Mouse (Mus musculus) MEL (cell line): ENCODE data around the gene Rundc3a. TPM values are rescaled to one million over a fixed set of nuclear protein-coding genes. Genes with fewer than 3 reads are reported as not detected.

ENCODE experiments used
- DNase-seq: peaks from one replicate; pipeline ENCODE4 v3.0.0; 2011; ENCODE audit warnings: low read depth, low spot score
- H3K27ac ChIP-seq: 2 replicates; pipeline ENCODE4 v1.5.1; 2012; ENCODE audit warnings: low read depth, mild to moderate bottlenecking, control low read depth, low read length, moderate library complexity; ENCODE audit not compliant: control insufficient read depth
- H3K27me3 ChIP-seq, 2 experiments: fragments of 150-350 bp in 1 of 2; sonication (generic) in 1 of 2; 2 replicates each; pipeline ENCODE4 v1.6.1; 2012; ENCODE audit warnings: low read length in 2 of 2, mild to moderate bottlenecking in 2 of 2, improper control_type of control experiment in 1 of 2, moderate library complexity in 1 of 2; ENCODE audit not compliant: insufficient read depth in 2 of 2, control insufficient read depth in 1 of 2
- H3K36me3 ChIP-seq, 2 experiments: 2 replicates each; pipeline ENCODE4 v1.6.1; 2012 to 2014; ENCODE audit warnings: low read length in 2 of 2, improper control_type of control experiment in 1 of 2, inconsistent platforms in 1 of 2, mild to moderate bottlenecking in 1 of 2; ENCODE audit not compliant: insufficient read depth in 2 of 2, control insufficient read depth in 1 of 2
- H3K4me1 ChIP-seq, 2 experiments: fragments of 150-350 bp in 1 of 2; sonication (generic) in 1 of 2; 2 replicates each; pipeline ENCODE4 v1.6.1; 2012; ENCODE audit warnings: low read length in 2 of 2, improper control_type of control experiment in 1 of 2, mild to moderate bottlenecking in 1 of 2; ENCODE audit not compliant: insufficient read depth in 2 of 2, control insufficient read depth in 1 of 2
- H3K4me3 ChIP-seq, 2 experiments: fragments of 150-350 bp in 1 of 2; sonication (generic) in 1 of 2; 2 replicates each; pipeline ENCODE4 v1.5.1; 2012; ENCODE audit warnings: low read depth in 2 of 2, low read length in 2 of 2, mild to moderate bottlenecking in 2 of 2, moderate library complexity in 2 of 2, control low read depth in 1 of 2, improper control_type of control experiment in 1 of 2; ENCODE audit not compliant: control insufficient read depth in 1 of 2, insufficient read depth in 1 of 2
- H3K79me2 ChIP-seq: 2 replicates; pipeline ENCODE4 v1.6.1; 2012; ENCODE audit warnings: mild to moderate bottlenecking, low read length, moderate library complexity; ENCODE audit not compliant: control insufficient read depth, poor library complexity, insufficient read depth
- H3K9ac ChIP-seq: 2 replicates; pipeline ENCODE4 v1.6.1; 2012; ENCODE audit warnings: low read depth, mild to moderate bottlenecking, control low read depth, low read length, moderate library complexity; ENCODE audit not compliant: control insufficient read depth, poor library complexity, severe bottlenecking
- H3K9me3 ChIP-seq: fragments of 150-350 bp; sonication (generic); replicated peaks from 2 replicates; pipeline ENCODE4 v1.6.1; 2012; ENCODE audit warnings: mild to moderate bottlenecking, low read length, improper control_type of control experiment, moderate library complexity; ENCODE audit not compliant: insufficient read depth
- BHLHE40 ChIP-seq: IDR thresholded peaks from 2 replicates; pipeline ENCODE4 v1.6.1; 2012; ENCODE audit warnings: low read depth, mild to moderate bottlenecking, inconsistent platforms, low read length, improper control_type of control experiment, borderline replicate concordance
- CHD1 ChIP-seq: IDR thresholded peaks from 2 replicates; pipeline ENCODE4 v1.6.1; 2012; ENCODE audit warnings: low read depth, mild to moderate bottlenecking, inconsistent platforms, low read length, improper control_type of control experiment
- CHD2 ChIP-seq: IDR thresholded peaks from 2 replicates; pipeline ENCODE4 v1.6.1; 2011; ENCODE audit warnings: low read length, improper control_type of control experiment
- CTCF ChIP-seq, 3 experiments: IDR thresholded peaks in 2 of 3; conservative IDR thresholded peaks in 1 of 3; 2 replicates each; pipeline ENCODE4 v1.5.1; 2011 to 2012; ENCODE audit warnings: low read length in 3 of 3, low read depth in 2 of 3, mild to moderate bottlenecking in 2 of 3, improper control_type of control experiment in 1 of 3, inconsistent platforms in 1 of 3, mixed read lengths in 1 of 3, moderate library complexity in 1 of 3; ENCODE audit not compliant: control insufficient read depth in 1 of 3, insufficient read depth in 1 of 3, poor library complexity in 1 of 3, severe bottlenecking in 1 of 3
- E2F4 ChIP-seq: IDR thresholded peaks from 2 replicates; pipeline ENCODE4 v1.6.1; 2011; ENCODE audit warnings: low read depth, low read length, improper control_type of control experiment, borderline replicate concordance
- EP300 ChIP-seq, 2 experiments: IDR thresholded peaks; 2 replicates each; pipeline ENCODE4 v1.6.1; 2011; ENCODE audit warnings: improper control_type of control experiment in 2 of 2, low read length in 2 of 2, low read depth in 1 of 2, mild to moderate bottlenecking in 1 of 2
- ETS1 ChIP-seq: IDR thresholded peaks from 2 replicates; pipeline ENCODE4 v1.6.1; 2012; ENCODE audit warnings: low read depth, mild to moderate bottlenecking, inconsistent platforms, low read length, improper control_type of control experiment, moderate library complexity
- GABPA ChIP-seq: IDR thresholded peaks from 2 replicates; pipeline ENCODE4 v1.6.1; 2012; ENCODE audit warnings: low read depth, mild to moderate bottlenecking, inconsistent platforms, low read length, improper control_type of control experiment, moderate library complexity
- GATA1 ChIP-seq: IDR thresholded peaks from 2 replicates; pipeline ENCODE4 v1.6.1; 2011; ENCODE audit warnings: low read depth, low read length, improper control_type of control experiment
- HCFC1 ChIP-seq: IDR thresholded peaks from 2 replicates; pipeline ENCODE4 v1.6.1; 2012; ENCODE audit warnings: low read depth, mild to moderate bottlenecking, inconsistent platforms, low read length, improper control_type of control experiment, moderate library complexity
- JUND ChIP-seq: IDR thresholded peaks from 2 replicates; pipeline ENCODE4 v1.6.1; 2011; ENCODE audit warnings: low read depth, mild to moderate bottlenecking, improper control_type of control experiment, low read length
- KAT2A ChIP-seq: conservative IDR thresholded peaks from 2 replicates; pipeline ENCODE4 v1.6.1; 2012; ENCODE audit warnings: low read depth, low read length, improper control_type of control experiment, inconsistent platforms
- MAFK ChIP-seq: IDR thresholded peaks from 2 replicates; pipeline ENCODE4 v1.6.1; 2011; ENCODE audit warnings: low read depth, mild to moderate bottlenecking, low read length, improper control_type of control experiment, borderline replicate concordance
- MAZ ChIP-seq: IDR thresholded peaks from 2 replicates; pipeline ENCODE4 v1.6.1; 2012; ENCODE audit warnings: low read depth, mild to moderate bottlenecking, inconsistent platforms, low read length, improper control_type of control experiment
- MYB ChIP-seq: IDR thresholded peaks from 2 replicates; pipeline ENCODE4 v1.6.1; 2011; ENCODE audit warnings: mild to moderate bottlenecking, low read depth, low read length, improper control_type of control experiment
- MYC ChIP-seq: IDR thresholded peaks from 2 replicates; pipeline ENCODE4 v1.6.1; 2011; ENCODE audit warnings: low read depth, mild to moderate bottlenecking, low read length, improper control_type of control experiment, moderate library complexity
- POLR2AphosphoS2 ChIP-seq: IDR thresholded peaks from 2 replicates; pipeline ENCODE4 v1.6.1; 2011; ENCODE audit warnings: low read length, improper control_type of control experiment
- POLR2AphosphoS5 ChIP-seq: IDR thresholded peaks from 2 replicates; pipeline ENCODE4 v1.6.1; 2012; ENCODE audit warnings: low read depth, borderline replicate concordance, mild to moderate bottlenecking, inconsistent platforms, low read length, moderate library complexity, mixed read lengths
- RAD21 ChIP-seq: IDR thresholded peaks from 2 replicates; pipeline ENCODE4 v1.6.1; 2011; ENCODE audit warnings: mild to moderate bottlenecking, low read depth, low read length, improper control_type of control experiment
- RCOR1 ChIP-seq: IDR thresholded peaks from 2 replicates; pipeline ENCODE4 v1.6.1; 2012; ENCODE audit warnings: low read depth, mild to moderate bottlenecking, inconsistent platforms, low read length, improper control_type of control experiment
- SIN3A ChIP-seq: IDR thresholded peaks from 2 replicates; pipeline ENCODE4 v1.6.1; 2012; ENCODE audit warnings: low read length, improper control_type of control experiment, inconsistent platforms
- TAL1 ChIP-seq: IDR thresholded peaks from 2 replicates; pipeline ENCODE4 v1.6.1; 2012; ENCODE audit warnings: mild to moderate bottlenecking, inconsistent platforms, low read length, moderate library complexity, mixed read lengths
- TBP ChIP-seq: IDR thresholded peaks from 2 replicates; pipeline ENCODE4 v1.8.0; 2011; ENCODE audit warnings: low read depth, low read length, improper control_type of control experiment
- TCF12 ChIP-seq: IDR thresholded peaks from 2 replicates; pipeline ENCODE4 v1.6.1; 2014; ENCODE audit warnings: low read depth, mild to moderate bottlenecking, inconsistent platforms, low read length, improper control_type of control experiment, moderate library complexity
- UBTF ChIP-seq: IDR thresholded peaks from 2 replicates; pipeline ENCODE4 v1.6.1; 2012; ENCODE audit warnings: low read depth, mild to moderate bottlenecking, inconsistent platforms, low read length, improper control_type of control experiment, moderate library complexity, borderline replicate concordance; ENCODE audit not compliant: insufficient read depth
- USF2 ChIP-seq, 2 experiments: IDR thresholded peaks; 2 replicates each; pipeline ENCODE4 v1.6.1; 2011 to 2012; ENCODE audit warnings: improper control_type of control experiment in 2 of 2, low read length in 2 of 2, borderline replicate concordance in 1 of 2, inconsistent platforms in 1 of 2, low read depth in 1 of 2, mild to moderate bottlenecking in 1 of 2; ENCODE audit not compliant: insufficient read depth in 1 of 2
- ZMIZ1 ChIP-seq: IDR thresholded peaks from 2 replicates; pipeline ENCODE4 v1.6.1; 2012; ENCODE audit warnings: low read depth, mild to moderate bottlenecking, inconsistent platforms, low read length, improper control_type of control experiment, moderate library complexity
- ZNF384 ChIP-seq: IDR thresholded peaks from 2 replicates; pipeline ENCODE4 v1.6.1; 2012; ENCODE audit warnings: low read depth, mild to moderate bottlenecking, inconsistent platforms, low read length, improper control_type of control experiment
- polyA plus RNA-seq, 2 experiments: library from polyadenylated mRNA; stranded (reverse) in 1 of 2; unstranded in 1 of 2; fragments of >175 nt in 1 of 2; fragments of >200 nt in 1 of 2; gene quantifications; 2 replicates each; pipeline versions ENCODE4 v1.2.1 to v1.2.4; 2012; ENCODE audit warnings: low replicate concordance in 2 of 2, low read depth in 1 of 2; ENCODE audit not compliant: insufficient read length in 2 of 2, insufficient read depth in 1 of 2, missing spikeins in 1 of 2
- total RNA-seq: library from RNA; depleted of rRNA; stranded (reverse); fragments of 300-350 nt; gene quantifications from 2 replicates; pipeline ENCODE4 v1.2.3, GENCODE M21; 2012

Gene Rundc3a
- total and polyA plus RNA-seq, 3 experiments = 0.39 to 2.1 TPM; not detected in 1

DNA sequence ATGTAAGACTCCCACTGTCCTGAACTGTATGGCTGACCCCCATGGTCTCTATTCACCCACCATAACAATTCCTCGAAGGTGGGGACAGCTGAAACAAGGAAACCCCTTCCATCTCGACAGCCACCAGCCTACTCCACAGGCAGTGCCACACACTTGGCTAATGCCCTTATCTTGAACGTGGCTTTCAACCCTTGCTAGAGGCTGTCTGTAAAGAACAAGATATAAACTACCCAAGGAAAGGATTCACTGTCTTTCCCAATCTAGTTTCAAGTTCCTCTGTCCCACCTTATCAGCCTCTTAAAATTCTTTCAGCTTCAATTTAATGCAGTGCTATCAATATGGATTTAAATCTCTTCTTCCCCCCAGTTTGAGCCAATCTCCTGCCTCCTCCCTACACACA is 36.3 kb downstream of the Rundc3a start:
- Histone ChIP-seq H3K9ac (peak overlapping the region; percentile 51), H3K79me2 (peaks cover 2% of the 10 kb centered on the region; the same call in 1 of the 2 replicates), H3K4me3 (peak overlapping the region; percentile 66 to 91), H3K36me3 (peaks cover 0 to 22% of the 10 kb centered on the region in 2 experiments; a peak in 2 of 4 replicates), H3K27ac (peak overlapping the region; percentile 65; the same call in 1 of the 2 replicates), H3K27me3 (no peaks in the 10 kb centered on the region), H3K9me3 (no peaks in the 10 kb centered on the region), H3K4me1 (peaks cover 5 to 32% of the 10 kb centered on the region in 2 experiments)
- DNase-seq = peak; percentile 57
- TF ChIP-seq GATA1 (peak; percentile 63), RCOR1 (peak; percentile 94), UBTF (no peak), TAL1 (peak; percentile 53), MAZ (no peak), EP300 (IDR thresholded peaks at IDR 0.05; ENCODE audit: low read depth in 1 of 2, low read length in 2 of 2) (peak; percentile 48 to 62; a peak in 2 of 4 replicates), BHLHE40 (no peak), MAFK (no peak), SIN3A (no peak), TBP (no peak), POLR2AphosphoS5 (no peak)

DNA sequence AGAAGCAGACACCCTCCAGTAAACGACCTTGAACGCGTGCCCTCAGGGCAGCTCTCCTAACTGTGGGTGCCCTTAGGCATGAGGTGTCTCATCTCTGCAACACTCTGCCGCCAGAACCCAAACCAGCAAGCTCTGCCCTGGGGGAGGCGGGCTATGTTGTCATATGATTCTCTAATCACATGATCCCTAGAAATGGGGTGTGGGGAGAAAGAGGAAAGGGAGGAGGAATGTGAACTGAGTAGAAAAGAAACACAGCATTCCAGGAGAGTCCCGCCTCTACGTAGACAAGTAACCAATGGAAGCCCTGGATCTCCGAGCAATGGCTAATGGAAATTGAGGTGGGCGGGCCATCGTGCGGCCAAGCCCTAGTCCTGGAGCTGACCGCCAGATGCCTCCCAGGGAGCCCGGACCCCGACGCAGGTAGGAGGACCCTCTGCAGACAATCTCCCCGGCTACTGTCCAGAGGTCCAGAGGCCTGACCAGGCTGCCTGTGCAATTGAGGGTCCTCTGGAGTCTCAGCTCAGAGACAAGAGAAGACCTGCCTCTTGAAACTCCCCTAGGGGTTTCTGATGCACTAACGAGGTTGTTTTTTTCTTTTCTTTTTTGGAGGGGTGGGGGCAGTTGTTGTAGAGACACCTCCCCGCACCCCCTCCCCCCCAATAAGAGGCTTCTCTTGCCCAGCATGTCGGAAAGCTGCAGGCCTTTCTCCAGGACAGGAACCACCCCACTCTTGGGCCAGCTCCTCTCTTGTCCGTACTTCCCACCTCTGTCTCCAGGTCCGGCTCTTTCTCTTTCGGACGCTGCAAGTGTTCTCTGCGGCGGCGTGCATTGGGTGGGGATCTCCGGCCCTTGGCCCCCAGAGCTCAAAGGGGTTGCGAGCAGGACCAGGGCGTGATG is 37.2 kb downstream of the Rundc3a start, which contains the start of gene Grn:
Grn (plus strand) TSS at position 195 of the 897 bp plus-strand sequence.
- Histone ChIP-seq H3K27me3 (no peaks in the 10 kb centered on the region), H3K9ac (peak within 1 kb of the TSS; percentile 68), H3K4me1 (peaks cover 5 to 28% of the 10 kb centered on the region in 2 experiments), H3K4me3 (peak within 1 kb of the TSS; percentile 66 to 91), H3K36me3 (peaks cover 0 to 18% of the 10 kb centered on the region in 2 experiments; a peak in 2 of 4 replicates), H3K9me3 (no peaks in the 10 kb centered on the region), H3K27ac (peak within 1 kb of the TSS; percentile 65), H3K79me2 (peaks cover 2% of the 10 kb centered on the region; the same call in 1 of the 2 replicates)
- DNase-seq = peak; percentile 97
- TF ChIP-seq MAZ (peak; percentile 90), EP300 (IDR thresholded peaks at IDR 0.05; ENCODE audit: low read depth in 1 of 2, low read length in 2 of 2) (peak in 1 of 2 experiments; percentile 31; a peak in 2 of 4 replicates), UBTF (no peak), SIN3A (peak; percentile 100), HCFC1 (peak; percentile 82), ZNF384 (no peak), USF2 (IDR thresholded peaks at IDR 0.05; ENCODE audit: borderline replicate concordance in 1 of 2, insufficient read depth in 1 of 2, low read depth in 1 of 2, low read length in 2 of 2) (peak; percentile 90 to 99), KAT2A (peak; percentile 9; the same call in 1 of the 2 replicates), GABPA (no peak), MYB (no peak), TCF12 (peak; percentile 32; the same call in 1 of the 2 replicates), ETS1 (peak; percentile 72), CHD1 (no peak), RAD21 (no peak), ZMIZ1 (no peak), POLR2AphosphoS2 (no peak), JUND (no peak), MAFK (no peak), CTCF (IDR thresholded peaks at IDR 0.05 in 2 of 3, conservative IDR thresholded peaks at IDR 0.05 in 1 of 3; ENCODE audit: control insufficient read depth in 1 of 3, insufficient read depth in 1 of 3, low read depth in 2 of 3, low read length in 3 of 3, poor library complexity in 1 of 3, severe bottlenecking in 1 of 3) (no peak), CHD2 (peak; percentile 61), MYC (0 out of 2 replicates have a peak, but pooled peaks have one; percentile 18), E2F4 (peak; percentile 71; the same call in 1 of the 2 replicates), GATA1 (no peak)
